Comparison of ENCODE assay signal across 8 mouse cellular contexts in genomic region chrX:152015752-152016150, GRCm38 (mm10). TPM values are rescaled to one million over a fixed set of nuclear protein-coding genes. Genes with fewer than 3 reads are reported as not detected.
DNase-seq lines count a peak whose midpoint lies in the region; ATAC-seq and TF ChIP-seq lines count a peak whose summit lies in the region.

No protein-coding gene starts in this region.

- H3K9me3 ChIP-seq in forebrain, embryonic 11.5 days (ENCODE audit: control insufficient read depth, low read length): no peaks in the 10 kb centered on the region
- H3K9me3 ChIP-seq in liver, embryonic 12.5 days (replicated peaks): no peaks in the 10 kb centered on the region
- no peaks in the 10 kb centered on the region for H3K9me3 ChIP-seq in stomach, embryonic 16.5 days (replicated peaks; ENCODE audit: control insufficient read depth, low read length)

- H3K36me3 ChIP-seq in testis, adult 2 months (ENCODE audit: control insufficient read depth, insufficient read depth, low read length): no peaks in the 10 kb centered on the region
- no peaks in the 10 kb centered on the region for H3K36me3 ChIP-seq in forebrain, embryonic 11.5 days (ENCODE audit: control insufficient read depth, insufficient read depth, low read length)
- peaks cover 3% of the 10 kb centered on the region; the same call in 1 of the 2 replicates for H3K36me3 ChIP-seq in liver, embryonic 12.5 days
- no peaks in the 10 kb centered on the region for H3K36me3 ChIP-seq in stomach, embryonic 16.5 days (ENCODE audit: control insufficient read depth, insufficient read depth, low read length)

- ATAC-seq in forebrain, embryonic 11.5 days (replicated peaks; ENCODE audit: low FRiP score): peak; percentile 66; the same call in 1 of the 2 replicates
- peak; percentile 31 for ATAC-seq in liver, embryonic 12.5 days
- no peak; the same call in 1 of the 2 replicates for ATAC-seq in stomach, embryonic 16.5 days (ENCODE audit: insufficient read depth, low FRiP score)

- WGBS in forebrain, embryonic 11.5 days: 26% methylated on average over 11 of the region's 11 CpGs
- 9% methylated on average over 11 of the region's 11 CpGs for WGBS in liver, embryonic 12.5 days (ENCODE audit: insufficient replicate concordance)
- 14% methylated on average over 11 of the region's 11 CpGs for WGBS in stomach, embryonic 16.5 days

- DNase-seq in testis, postnatal 10 days (ENCODE audit: low spot score): no peak
- no peak for DNase-seq in forebrain, embryonic 11.5 days (ENCODE audit: low spot score)
- no peak for DNase-seq in spleen, postnatal 10 days (ENCODE audit: low spot score in 2 of 2)
- DNase-seq in ovary, postnatal 14 days (ENCODE audit: low spot score): no peak
- no peak for DNase-seq in kidney, postnatal 25 days

- no peak for TF ChIP-seq CTCF in testis, adult 2 months (IDR thresholded peaks at IDR 0.05; ENCODE audit: control insufficient read depth, insufficient read depth, insufficient replicate concordance, low read depth, low read length)

- peak overlapping the region; percentile 50 for H3K4me2 ChIP-seq in forebrain, embryonic 11.5 days (ENCODE audit: low read depth, low read length, severe bottlenecking)
- H3K4me2 ChIP-seq in liver, embryonic 12.5 days: peak overlapping the region; percentile 77
- peak overlapping the region; percentile 53 for H3K4me2 ChIP-seq in stomach, embryonic 16.5 days (ENCODE audit: low read depth, low read length)

- TF ChIP-seq POLR2A in testis, adult 2 months (IDR thresholded peaks at IDR 0.05; ENCODE audit: control insufficient read depth, low read depth, low read length): no peak

- H3K4me3 ChIP-seq in testis, adult 2 months (ENCODE audit: control insufficient read depth, low read depth, low read length): peak overlapping the region; percentile 98
- peak overlapping the region; percentile 47 for H3K4me3 ChIP-seq in forebrain, embryonic 11.5 days (ENCODE audit: low read depth, low read length)
- peak overlapping the region; percentile 69 for H3K4me3 ChIP-seq in liver, embryonic 12.5 days
- H3K4me3 ChIP-seq in stomach, embryonic 16.5 days (replicated peaks; ENCODE audit: low read length): peak overlapping the region; percentile 65

- H3K27ac ChIP-seq in testis, adult 2 months (ENCODE audit: control insufficient read depth, insufficient read depth, low read depth, low read length): peak overlapping the region; percentile 87
- H3K27ac ChIP-seq in forebrain, embryonic 11.5 days (ENCODE audit: low read depth, low read length): peak overlapping the region; percentile 79
- H3K27ac ChIP-seq in liver, embryonic 12.5 days: peak overlapping the region; percentile 88
- peak overlapping the region; percentile 91 for H3K27ac ChIP-seq in stomach, embryonic 16.5 days (ENCODE audit: low read length)

- H3K27me3 ChIP-seq in testis, adult 2 months (ENCODE audit: control insufficient read depth, insufficient read depth, low read length): no peaks in the 10 kb centered on the region
- H3K27me3 ChIP-seq in forebrain, embryonic 11.5 days (ENCODE audit: control insufficient read depth, insufficient read depth, low read length): peaks cover 10% of the 10 kb centered on the region
- peaks cover 10% of the 10 kb centered on the region for H3K27me3 ChIP-seq in liver, embryonic 12.5 days (replicated peaks)
- peaks cover 12% of the 10 kb centered on the region; the same call in 1 of the 2 replicates for H3K27me3 ChIP-seq in stomach, embryonic 16.5 days (ENCODE audit: control insufficient read depth, insufficient read depth, low read length)

- H3K9ac ChIP-seq in forebrain, embryonic 11.5 days (ENCODE audit: low read length): peak overlapping the region; percentile 64
- H3K9ac ChIP-seq in liver, embryonic 12.5 days: peak overlapping the region; percentile 75
- peak overlapping the region; percentile 72 for H3K9ac ChIP-seq in stomach, embryonic 16.5 days (ENCODE audit: low read length)

- no peaks in the 10 kb centered on the region for H3K4me1 ChIP-seq in testis, adult 2 months (ENCODE audit: control insufficient read depth, insufficient read depth, low read length)
- no peaks in the 10 kb centered on the region for H3K4me1 ChIP-seq in forebrain, embryonic 11.5 days (replicated peaks; ENCODE audit: control insufficient read depth, insufficient read depth, low read length)
- peaks cover 35% of the 10 kb centered on the region for H3K4me1 ChIP-seq in liver, embryonic 12.5 days
- no peaks in the 10 kb centered on the region for H3K4me1 ChIP-seq in stomach, embryonic 16.5 days (ENCODE audit: control insufficient read depth, insufficient read depth, low read length)

RNA-seq across cellular contexts. Expression of gene Ribc1, which starts 0.3 kb away (rescaled TPM):
- 16.9 and 21.9 TPM in 2 replicates for polyA plus RNA-seq in testis, adult 2 months (2012; rRNA removed)
- polyA plus RNA-seq in forebrain, embryonic 11.5 days (2014; fragmentation: Nextera tagmentation; extraction: Ambion mirVana): 4.4 and 4.8 TPM in 2 replicates
- polyA plus RNA-seq in liver, embryonic 12.5 days (2016; fragmentation: Nextera tagmentation; extraction: Ambion mirVana): 3.1 and 3.4 TPM in 2 replicates
- 2.0 and 2.1 TPM in 2 replicates for polyA plus RNA-seq in stomach, embryonic 16.5 days (2015; fragmentation: Nextera tagmentation; extraction: Ambion mirVana)

RNA-seq across cellular contexts. Expression of gene Smc1a, which starts 0.5 kb away (rescaled TPM):
- polyA plus RNA-seq in testis, adult 2 months (2012; rRNA removed): 2.8 and 3.4 TPM in 2 replicates
- polyA plus RNA-seq in forebrain, embryonic 11.5 days (2014; fragmentation: Nextera tagmentation; extraction: Ambion mirVana): 142 and 144 TPM in 2 replicates
- polyA plus RNA-seq in liver, embryonic 12.5 days (2016; fragmentation: Nextera tagmentation; extraction: Ambion mirVana): 73.5 and 75.5 TPM in 2 replicates
- polyA plus RNA-seq in stomach, embryonic 16.5 days (2015; fragmentation: Nextera tagmentation; extraction: Ambion mirVana): 91.0 and 98.3 TPM in 2 replicates

RNA-seq across cellular contexts. Expression of gene Hsd17b10, which starts 14.1 kb away (rescaled TPM):
- polyA plus RNA-seq in testis, adult 2 months (2012; rRNA removed): 7.6 and 10.0 TPM in 2 replicates
- 167 and 168 TPM in 2 replicates for polyA plus RNA-seq in forebrain, embryonic 11.5 days (2014; fragmentation: Nextera tagmentation; extraction: Ambion mirVana)
- 99.4 and 102 TPM in 2 replicates for polyA plus RNA-seq in liver, embryonic 12.5 days (2016; fragmentation: Nextera tagmentation; extraction: Ambion mirVana)
- polyA plus RNA-seq in stomach, embryonic 16.5 days (2015; fragmentation: Nextera tagmentation; extraction: Ambion mirVana): 191 and 196 TPM in 2 replicates

Comparison
In these comparisons a context has a peak if more than half of its experiments do, and no peak if none do; other contexts are left out.
1. H3K4me3 ChIP-seq: peak in every context shown above with its lines; median percentile 98 in testis, adult 2 months; 69 in liver, embryonic 12.5 days; 65 in stomach, embryonic 16.5 days; 47 in forebrain, embryonic 11.5 days.
2. RNA of gene Smc1a, which starts 0.5 kb away (polyA plus RNA-seq): 142 to 144 TPM in forebrain, embryonic 11.5 days, 91.0 to 98.3 TPM in stomach, embryonic 16.5 days and 73.5 to 75.5 TPM in liver, embryonic 12.5 days; 2.8 to 3.4 TPM in testis, adult 2 months; every median in the first group is over 10 times any median in the second.
3. Peak in every context shown above with its lines, with median percentiles within 50 percentile points of each other: H3K27ac ChIP-seq, H3K4me2 ChIP-seq and H3K9ac ChIP-seq.